Comparison of ENCODE assay signal across 11 mouse cellular contexts in genomic region chr6:111449054-111449783, GRCm38 (mm10).
DNase-seq lines count a peak whose midpoint lies in the region; ATAC-seq and TF ChIP-seq lines count a peak whose summit lies in the region.
"Had no signal": no experiment of that assay in that cellular context is flagged by ENCODE, and none has a peak within 500 bp of the region (broad histone marks: within the 10 kb centered on the region; RNA-seq: fewer than 3 reads in every experiment).

No protein-coding gene starts in this region.

- H3K27me3 ChIP-seq in liver, adult 2 months (ENCODE audit: control insufficient read depth, insufficient read depth, low read length), result no peaks in the 10 kb centered on the region
- no peaks in the 10 kb centered on the region for H3K27me3 ChIP-seq in neural tube, embryonic 15.5 days (replicated peaks)

- H3K4me2 ChIP-seq in neural tube, embryonic 15.5 days, result no peak overlapping the region
- H3K4me2 ChIP-seq: heart, embryonic 11.5 days had no signal

- no peak overlapping the region for H3K4me3 ChIP-seq in liver, adult 2 months (ENCODE audit: insufficient read depth, low read depth, low read length)
- no peak overlapping the region for H3K4me3 ChIP-seq in neural tube, embryonic 15.5 days (replicated peaks)

- H3K4me1 ChIP-seq in liver, adult 2 months (ENCODE audit: control insufficient read depth, insufficient read depth, low read length), result peaks cover 3% of the 10 kb centered on the region; the same call in 1 of the 2 replicates
- 0 out of 2 replicates have a peak, but pooled peaks cover 4% of the 10 kb centered on the region for H3K4me1 ChIP-seq in neural tube, embryonic 15.5 days

- peak; percentile 5 for DNase-seq in embryo, embryonic 10.5 days (ENCODE audit: low spot score)
- DNase-seq in embryo, embryonic 9.5 days (ENCODE audit: extremely low spot score), result no peak
- DNase-seq in liver, adult 2 months (ENCODE audit: extremely low read depth, low read depth, low spot score), result peak; percentile 86
- no peak for DNase-seq in liver
- peak; percentile 38 to 57 for DNase-seq in kidney, adult 8-10 months
- no peak for DNase-seq in frontal cortex, postnatal 14 days (ENCODE audit: low spot score in 2 of 2)
- no peak for DNase-seq in spleen, postnatal 36 days (ENCODE audit: low spot score in 2 of 2)
- DNase-seq: B cell, adult 2 months had no signal

- no peaks in the 10 kb centered on the region for H3K79me2 ChIP-seq in liver, adult 2 months (ENCODE audit: control insufficient read depth, insufficient read depth, low read length)

- H3K27ac ChIP-seq in liver, adult 2 months (replicated peaks; ENCODE audit: insufficient read depth, low read depth, low read length), result no peak overlapping the region
- H3K27ac ChIP-seq in neural tube, embryonic 15.5 days (replicated peaks), result peak overlapping the region; percentile 18; the same call in 1 of the 2 replicates
- H3K27ac ChIP-seq: liver, embryonic 14.5 days had no signal

- no peaks in the 10 kb centered on the region for H3K36me3 ChIP-seq in liver, adult 2 months (ENCODE audit: control insufficient read depth, insufficient read depth, low read length)
- H3K36me3 ChIP-seq in neural tube, embryonic 15.5 days, result no peaks in the 10 kb centered on the region

- ATAC-seq in neural tube, embryonic 15.5 days (ENCODE audit: low FRiP score), result peak; percentile 31; the same call in 1 of the 2 replicates

- 35% methylated on average over 3 of the region's 3 CpGs for WGBS in liver, adult 2 months
- 27% methylated on average over 3 of the region's 3 CpGs for WGBS in neural tube, embryonic 15.5 days

- no peak overlapping the region for H3K9ac ChIP-seq in liver, adult 2 months (ENCODE audit: low read depth, low read length)
- no peak overlapping the region for H3K9ac ChIP-seq in neural tube, embryonic 15.5 days (replicated peaks)
- H3K9ac ChIP-seq: liver, embryonic 14.5 days had no signal

- no peak for TF ChIP-seq POLR2A in liver, adult 2 months (IDR thresholded peaks at IDR 0.05; ENCODE audit: extremely low read depth, insufficient read depth, low read length)

- TF ChIP-seq CTCF in liver, adult 2 months (IDR thresholded peaks at IDR 0.05; ENCODE audit: low read depth, low read length), result no peak

- H3K9me3 ChIP-seq in neural tube, embryonic 15.5 days (replicated peaks), result no peaks in the 10 kb centered on the region

Comparison
In these comparisons a context has a peak if more than half of its experiments do, and no peak if none do; other contexts are left out.
1. DNase-seq: peak in embryo, embryonic 10.5 days (single experiment), liver, adult 2 months (single experiment) and kidney, adult 8-10 months (2 of 2); none in embryo, embryonic 9.5 days (single experiment), liver (single experiment), frontal cortex, postnatal 14 days (0 of 2) and spleen, postnatal 36 days (0 of 2).